Mouse (Mus musculus) hindbrain, embryonic 16.5 days (tissue): ENCODE results near the gene Chrd. TPM values are rescaled to one million over a fixed set of nuclear protein-coding genes. Genes with fewer than 3 reads are reported as not detected.

Source experiments
- ATAC-seq: fragments of 200-750 bp; cut with Nextera tagmentation; 2 replicates; pipeline ENCODE4 v1.8.0; 2017; ENCODE audit warnings: moderate TSS enrichment, moderate library complexity
- H3K27ac ChIP-seq: fragments of 300-500 bp; sonication (generic); 2 replicates; pipeline ENCODE4 v1.5.1; 2014; ENCODE audit warnings: low read depth, mild to moderate bottlenecking, control low read depth, low read length, moderate library complexity
- H3K27me3 ChIP-seq: fragments of 300-500 bp; sonication (generic); replicated peaks from 2 replicates; pipeline ENCODE4 v1.6.1; 2014; ENCODE audit warnings: low read length; ENCODE audit not compliant: control insufficient read depth, insufficient read depth
- H3K36me3 ChIP-seq: fragments of 300-500 bp; sonication (generic); 2 replicates; pipeline ENCODE4 v1.6.1; 2014; ENCODE audit warnings: mild to moderate bottlenecking, low read length, moderate library complexity, mixed read lengths; ENCODE audit not compliant: control insufficient read depth, insufficient read depth
- H3K4me1 ChIP-seq: fragments of 300-500 bp; sonication (generic); 2 replicates; pipeline ENCODE4 v1.6.1; 2014; ENCODE audit warnings: low read depth, low read length; ENCODE audit not compliant: control insufficient read depth, insufficient read depth
- H3K4me2 ChIP-seq: fragments of 300-500 bp; sonication (generic); 2 replicates; pipeline ENCODE4 v1.6.1; 2014; ENCODE audit warnings: mild to moderate bottlenecking, low read length, control low read depth, moderate library complexity
- H3K4me3 ChIP-seq: fragments of 300-500 bp; sonication (generic); 2 replicates; pipeline ENCODE4 v1.5.1; 2014; ENCODE audit warnings: mild to moderate bottlenecking, low read length, control low read depth, moderate library complexity
- H3K9ac ChIP-seq: fragments of 300-500 bp; sonication (generic); 2 replicates; pipeline ENCODE4 v1.6.1; 2014; ENCODE audit warnings: low read depth, mild to moderate bottlenecking, control low read depth, low read length, moderate library complexity
- H3K9me3 ChIP-seq: fragments of 300-500 bp; sonication (generic); 2 replicates; pipeline ENCODE4 v1.6.1; 2014; ENCODE audit warnings: mild to moderate bottlenecking, low read length, moderate library complexity; ENCODE audit not compliant: control insufficient read depth
- WGBS: fragments of 180-500 bp; shearing (Covaris S2); extraction: QIAGEN DNeasy Blood & Tissue Kit; methylation state at CpG from one replicate; pipeline ENCODE4 v1.1.7; 2014; 5-methylcytosine and 5-hydroxymethylcytosine counted together
- polyA plus RNA-seq: library from polyadenylated mRNA; unstranded; fragments of >200 nt; fragmentation: Nextera tagmentation; extraction: Ambion mirVana; gene quantifications from 2 replicates; pipeline ENCODE4 v1.2.1, GENCODE M21; 2015

The Chrd gene
- polyA plus RNA-seq, 1 experiment from 2014 or later = 7.5 TPM

- Histone ChIP-seq H3K9me3 (no peaks in the 10 kb centered on the region), H3K4me2 (peak overlapping the region; percentile 95), H3K4me3 (peak overlapping the region; percentile 83), H3K27me3 (no peaks in the 10 kb centered on the region), H3K4me1 (peaks cover 32% of the 10 kb centered on the region), H3K9ac (peak overlapping the region; percentile 87), H3K36me3 (no peaks in the 10 kb centered on the region; the same call in none of the 2 replicates), H3K27ac (peak overlapping the region; percentile 94)
- 2% methylated on average over 12 of the region's 12 CpGs for WGBS
- no peak for ATAC-seq
These were observed 17.4 kb upstream of the Chrd start for GRCm38 (mm10) chr16:20715566-20715965.

DNA sequence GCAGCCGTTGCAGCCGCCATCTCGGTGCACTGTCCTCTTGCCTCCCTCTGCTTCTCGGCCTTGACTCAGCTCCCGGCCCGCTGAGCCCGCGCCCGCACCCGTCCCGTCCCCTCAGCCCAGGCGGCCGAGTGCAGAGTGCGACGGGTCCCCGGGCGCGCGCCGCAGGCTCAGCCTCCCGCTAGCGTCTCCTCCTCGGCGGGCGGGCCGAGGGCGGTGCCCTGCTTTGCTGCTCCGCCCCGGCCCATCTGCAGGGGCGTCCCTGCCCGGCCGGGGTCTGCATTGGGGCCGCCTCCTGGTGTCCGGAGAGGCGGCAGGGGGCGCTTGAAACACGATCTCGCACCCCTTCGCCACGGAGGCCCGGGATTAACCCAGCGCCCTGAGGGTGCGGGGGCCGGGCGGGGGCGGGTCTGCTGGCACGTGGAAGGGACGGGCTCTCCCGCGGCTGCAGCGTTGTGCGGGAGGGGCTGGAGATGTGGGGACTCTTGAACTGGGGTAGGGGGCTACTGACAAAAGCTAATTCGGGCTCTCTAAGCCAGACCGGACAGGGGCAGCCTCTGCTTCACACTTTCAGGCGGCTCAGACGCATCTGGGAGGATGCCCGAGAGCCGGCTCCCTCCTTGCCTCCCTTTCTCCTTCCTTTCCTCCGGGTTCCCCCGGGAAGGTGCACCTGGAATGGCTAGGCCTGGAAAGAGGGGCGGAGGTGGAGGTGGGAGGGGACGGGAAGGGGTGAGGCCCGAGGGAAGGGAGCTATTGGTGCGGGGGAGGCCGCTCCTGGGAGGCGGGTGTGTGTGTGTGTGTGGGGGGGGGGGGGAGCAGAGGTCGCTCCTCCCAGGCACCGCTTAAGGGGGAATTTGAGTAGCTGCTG is 16.7 kb upstream of the Chrd start:
- H3K9ac ChIP-seq = peak overlapping the region; percentile 87
- peak overlapping the region; percentile 95 for H3K4me2 ChIP-seq
- H3K4me3 ChIP-seq = peak overlapping the region; percentile 83
- H3K27me3 ChIP-seq = no peaks in the 10 kb centered on the region
- H3K27ac ChIP-seq = peak overlapping the region; percentile 94
- H3K36me3 ChIP-seq = no peaks in the 10 kb centered on the region; the same call in none of the 2 replicates
- WGBS = under 1% methylated on average over 61 of the region's 68 CpGs
- peaks cover 32% of the 10 kb centered on the region for H3K4me1 ChIP-seq
- peak; percentile 85 for ATAC-seq
- H3K9me3 ChIP-seq = no peaks in the 10 kb centered on the region

GRCm38 (mm10) chr16:20716841-20717180 is 16.1 kb upstream of the Chrd start:
- no peaks in the 10 kb centered on the region for H3K9me3 ChIP-seq
- H3K27ac ChIP-seq = peak overlapping the region; percentile 94
- no peaks in the 10 kb centered on the region; the same call in none of the 2 replicates for H3K36me3 ChIP-seq
- H3K4me2 ChIP-seq = peak overlapping the region; percentile 95
- under 1% methylated on average over 8 of the region's 8 CpGs for WGBS
- no peaks in the 10 kb centered on the region for H3K27me3 ChIP-seq
- H3K4me3 ChIP-seq = peak overlapping the region; percentile 83
- H3K4me1 ChIP-seq = peaks cover 32% of the 10 kb centered on the region
- ATAC-seq = peak; percentile 26; the same call in 1 of the 2 replicates
- H3K9ac ChIP-seq = peak overlapping the region; percentile 87

- under 1% methylated on average over 55 of the region's 62 CpGs for WGBS
- ATAC-seq = peak; percentile 86
- no peaks in the 10 kb centered on the region for H3K27me3 ChIP-seq
These were observed 15.5 kb upstream of the Chrd start, which contains the start of the genes Polr2h and Clcn2 for GRCm38 (mm10) chr16:20717181-20717977. TSS of gene Polr2h (plus strand) at chr16:20717665. TSS of gene Clcn2 (minus strand) at chr16:20717746.

GRCm38 (mm10) chr16:20717978-20718670 is 14.8 kb upstream of the Chrd start:
- peak overlapping the region; percentile 95 for H3K4me2 ChIP-seq
- peak; percentile 28 for ATAC-seq
- no peaks in the 10 kb centered on the region for H3K27me3 ChIP-seq
- peak overlapping the region; percentile 87 for H3K9ac ChIP-seq
- peak overlapping the region; percentile 83 for H3K4me3 ChIP-seq
- peaks cover 32% of the 10 kb centered on the region for H3K4me1 ChIP-seq
- 1% methylated on average over 18 of the region's 18 CpGs for WGBS
- peak overlapping the region; percentile 94 for H3K27ac ChIP-seq
- H3K9me3 ChIP-seq = no peaks in the 10 kb centered on the region
- H3K36me3 ChIP-seq = no peaks in the 10 kb centered on the region; the same call in 1 of the 2 replicates

More at GRCm38 (mm10) chr16:20717181-20717977, 15.5 kb upstream of the Chrd start, which contains the start of the genes Polr2h and Clcn2:
- no peaks in the 10 kb centered on the region; the same call in none of the 2 replicates for H3K36me3 ChIP-seq
- H3K27ac ChIP-seq = peak within 1 kb of the TSS; percentile 94
- H3K9ac ChIP-seq = peak within 1 kb of the TSS; percentile 87
- H3K4me1 ChIP-seq = peaks cover 32% of the 10 kb centered on the region
- H3K4me2 ChIP-seq = peak within 1 kb of the TSS; percentile 95
- H3K9me3 ChIP-seq = no peaks in the 10 kb centered on the region
- peak within 1 kb of the TSS; percentile 83 for H3K4me3 ChIP-seq

DNA sequence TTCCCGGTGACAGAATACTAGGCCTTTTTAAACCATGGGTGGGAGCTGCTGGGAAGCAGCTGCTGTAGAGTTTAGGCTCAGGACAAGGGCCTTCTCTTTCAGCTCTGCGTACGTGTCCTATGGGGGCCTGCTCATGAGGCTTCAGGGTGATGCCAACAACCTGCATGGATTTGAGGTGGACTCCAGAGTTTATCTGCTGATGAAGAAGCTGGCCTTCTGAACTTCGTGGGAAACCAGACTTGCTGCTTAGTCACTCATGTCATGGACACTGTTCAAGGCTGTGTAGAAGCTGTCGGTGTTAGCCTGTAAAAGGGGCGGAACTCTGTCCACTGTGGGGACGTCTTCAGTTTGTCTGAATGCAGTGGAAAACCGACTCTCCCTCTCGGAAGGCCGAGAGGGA is 11.1 kb upstream of the Chrd start:
- Histone ChIP-seq H3K27ac (no peak overlapping the region), H3K27me3 (no peaks in the 10 kb centered on the region; the same call in 1 of the 2 replicates), H3K4me3 (no peak overlapping the region), H3K4me1 (peaks cover 11% of the 10 kb centered on the region), H3K9me3 (no peaks in the 10 kb centered on the region), H3K36me3 (no peaks in the 10 kb centered on the region; the same call in 1 of the 2 replicates), H3K9ac (no peak overlapping the region), H3K4me2 (no peak overlapping the region)
- 90% methylated on average over 10 of the region's 10 CpGs for WGBS
- ATAC-seq = no peak

DNA sequence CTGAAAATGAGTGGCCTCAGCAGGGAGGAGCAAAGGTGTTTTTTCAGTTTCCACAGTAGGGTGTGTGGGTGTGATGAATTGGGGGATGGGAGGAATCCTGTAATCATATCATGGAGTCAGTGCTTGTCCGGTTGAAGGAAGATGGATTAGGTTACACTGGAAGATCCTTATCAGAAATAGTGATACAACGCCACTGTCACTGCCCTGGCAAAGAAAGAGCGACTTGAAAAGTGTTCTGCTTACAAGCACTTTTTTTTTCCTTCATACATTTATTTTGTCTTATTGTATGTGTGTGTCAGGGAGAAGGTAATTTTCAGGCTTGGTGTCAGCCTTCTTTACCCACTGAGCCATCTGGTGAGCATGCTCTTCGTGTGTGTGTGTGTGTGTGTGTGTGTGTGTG is 10.2 kb upstream of the Chrd start:
- Histone ChIP-seq H3K4me2 (no peak overlapping the region), H3K4me1 (peaks cover 7% of the 10 kb centered on the region), H3K36me3 (no peaks in the 10 kb centered on the region; the same call in 1 of the 2 replicates), H3K4me3 (no peak overlapping the region), H3K27ac (no peak overlapping the region), H3K9ac (no peak overlapping the region), H3K27me3 (no peaks in the 10 kb centered on the region; the same call in 1 of the 2 replicates), H3K9me3 (no peaks in the 10 kb centered on the region)
- WGBS = 86% methylated on average over 4 of the region's 4 CpGs
- ATAC-seq = no peak

- Histone ChIP-seq H3K9me3 (no peaks in the 10 kb centered on the region), H3K4me1 (peaks cover 7% of the 10 kb centered on the region), H3K4me2 (no peak overlapping the region), H3K4me3 (no peak overlapping the region), H3K27ac (no peak overlapping the region), H3K9ac (no peak overlapping the region), H3K27me3 (no peaks in the 10 kb centered on the region; the same call in 1 of the 2 replicates), H3K36me3 (no peaks in the 10 kb centered on the region; the same call in 1 of the 2 replicates)
- no peak for ATAC-seq
- WGBS = 76% methylated on average over 4 of the region's 4 CpGs
These were observed 9.7 kb upstream of the Chrd start for GRCm38 (mm10) chr16:20723247-20723646.
